Mouse (Mus musculus) spleen, embryonic (tissue): ENCODE data around the gene 3110001I22Rik.

Source experiments
- CTCF ChIA-PET: fragments of 350-600 bp; sonication (Branson Sonifier 250); formaldehyde crosslinking; loops from one replicate; lab custom pipeline; 2022; lab: Charles Lee

The 3110001I22Rik gene

DNA sequence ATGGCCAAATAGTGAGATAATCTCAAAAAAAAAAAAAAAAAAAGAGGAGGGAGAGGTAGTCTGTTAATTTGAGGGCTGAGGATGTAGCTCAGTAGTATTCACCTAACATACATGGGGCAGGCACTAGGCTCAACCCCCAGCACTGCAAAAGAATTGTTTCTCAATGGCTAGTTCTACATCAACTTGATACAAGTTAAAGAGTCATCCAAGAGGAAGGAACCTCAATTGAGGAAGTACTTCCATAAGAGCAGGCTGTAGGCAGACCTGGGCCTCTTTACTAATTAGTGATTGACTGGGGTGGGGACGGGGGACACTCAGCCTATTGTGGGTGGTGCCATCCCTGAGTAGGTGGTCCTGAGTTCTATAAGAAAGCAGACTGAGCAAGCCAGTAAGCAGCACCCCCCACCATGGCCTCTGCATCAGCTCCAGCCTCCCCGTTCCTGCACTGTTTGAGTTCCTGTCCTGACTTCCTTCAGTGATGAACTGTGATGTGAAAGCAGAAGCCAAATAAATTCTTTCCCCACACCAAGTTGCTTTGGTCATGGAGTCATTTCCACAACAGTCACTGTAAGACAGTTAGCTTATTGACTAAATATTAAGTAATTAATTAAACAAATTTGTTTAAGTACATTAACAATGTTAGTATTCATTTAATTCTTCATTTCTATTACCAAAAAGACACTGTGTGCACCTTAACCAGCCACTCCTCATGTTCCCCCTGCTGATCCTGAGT lies 45.3 kb downstream of the 3110001I22Rik start:
- CTCF ChIA-PET = no interaction called here

DNA sequence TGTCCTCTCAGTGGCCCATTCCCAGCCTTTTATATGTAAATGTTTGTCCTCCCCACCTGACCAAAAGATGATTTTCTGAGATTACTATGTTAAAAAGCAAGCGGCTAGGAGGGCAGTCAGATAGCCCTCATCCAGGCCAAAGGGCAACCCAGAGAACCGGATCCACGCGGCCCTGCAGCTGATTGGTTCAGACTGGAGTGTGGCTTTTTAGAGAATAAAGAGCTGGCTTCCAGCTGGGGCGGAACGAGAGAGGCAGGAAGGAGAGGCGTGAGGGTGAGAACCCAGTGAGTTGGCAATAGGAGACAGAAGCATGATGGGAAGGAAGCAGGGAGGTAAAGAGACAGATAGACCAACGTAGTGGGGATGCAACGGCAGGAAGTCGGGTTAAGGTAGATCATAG lies 51.2 kb downstream of the 3110001I22Rik start:
- CTCF ChIA-PET = no interaction called here

DNA sequence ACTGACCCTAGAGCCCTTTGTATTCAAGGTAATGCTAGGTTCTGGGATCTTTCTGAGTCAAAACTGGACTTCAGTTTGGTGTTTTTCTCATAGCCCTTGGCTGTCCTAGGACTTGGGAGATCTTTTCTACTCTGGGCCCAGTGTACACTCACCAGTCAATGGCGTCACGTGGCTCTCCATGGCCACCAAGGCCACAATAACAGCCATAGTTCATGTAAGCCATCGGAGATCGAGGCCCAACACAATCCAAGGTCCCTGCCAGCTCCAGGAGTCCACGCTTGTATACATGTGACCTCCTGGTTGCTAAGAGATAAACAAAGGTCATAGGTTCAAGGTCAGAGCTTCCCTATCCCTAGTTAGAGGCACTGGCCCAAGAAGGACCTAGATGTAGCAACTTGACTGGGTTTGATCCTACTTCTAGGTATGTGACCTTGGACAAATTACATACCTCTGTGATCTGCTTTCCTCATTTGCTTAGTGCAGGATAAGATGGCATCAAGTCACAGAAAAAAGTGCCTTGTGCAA lies 56.1 kb downstream of the 3110001I22Rik start:
- CTCF ChIA-PET = no interaction called here
